Mouse (Mus musculus) midbrain, embryonic 12.5 days (tissue): ENCODE measurements around the gene P2ry13. TPM values are rescaled to one million over a fixed set of nuclear protein-coding genes. Genes with fewer than 3 reads are reported as not detected.
A peak's percentile ranks its signal among the peaks of the same experiment; 100 is the strongest.

Experiments used
- ATAC-seq: fragments of 200-750 bp; cut with Nextera tagmentation; 2 replicates; pipeline ENCODE4 v1.8.0; 2017; ENCODE audit warnings: low read depth, moderate TSS enrichment, moderate library complexity; ENCODE audit not compliant: low FRiP score
- H3K27ac ChIP-seq: fragments of 300-500 bp; sonication (generic); replicated peaks from 2 replicates; pipeline ENCODE4 v1.5.1; 2016; ENCODE audit warnings: mild to moderate bottlenecking
- H3K27me3 ChIP-seq: fragments of 300-500 bp; sonication (generic); 2 replicates; pipeline ENCODE4 v1.6.1; 2016; ENCODE audit warnings: mild to moderate bottlenecking
- H3K36me3 ChIP-seq: fragments of 300-500 bp; sonication (generic); 2 replicates; pipeline ENCODE4 v1.6.1; 2016
- H3K4me1 ChIP-seq: fragments of 300-500 bp; sonication (generic); 2 replicates; pipeline ENCODE4 v1.6.1; 2016
- H3K4me2 ChIP-seq: fragments of 300-500 bp; sonication (generic); replicated peaks from 2 replicates; pipeline ENCODE4 v1.6.1; 2016; ENCODE audit warnings: mild to moderate bottlenecking, moderate library complexity
- H3K4me3 ChIP-seq: fragments of 300-500 bp; sonication (generic); 2 replicates; pipeline ENCODE4 v1.5.1; 2016; ENCODE audit warnings: mild to moderate bottlenecking
- H3K9ac ChIP-seq: fragments of 300-500 bp; sonication (generic); replicated peaks from 2 replicates; pipeline ENCODE4 v1.6.1; 2016; ENCODE audit warnings: mild to moderate bottlenecking, moderate library complexity
- H3K9me3 ChIP-seq: fragments of 300-500 bp; sonication (generic); 2 replicates; pipeline ENCODE4 v1.6.1; 2016; ENCODE audit warnings: mild to moderate bottlenecking
- WGBS: fragments of 180-500 bp; shearing (Covaris S2); methylation state at CpG from one replicate; pipeline ENCODE4 v1.1.7; 2016; 5-methylcytosine and 5-hydroxymethylcytosine counted together
- polyA plus RNA-seq: library from polyadenylated mRNA; unstranded; fragments of >200 nt; fragmentation: Nextera tagmentation; extraction: Ambion mirVana; gene quantifications from 2 replicates; pipeline ENCODE4 v1.2.1, GENCODE M21; 2016

Gene P2ry13
- polyA plus RNA-seq, 1 experiment from 2014 or later = 0.84 TPM

GRCm38 (mm10) chr3:59191674-59192073 lies 19.0 kb downstream of the P2ry13 start:
- Histone ChIP-seq H3K9me3 (no peaks in the 10 kb centered on the region), H3K9ac (no peak overlapping the region), H3K4me1 (no peaks in the 10 kb centered on the region), H3K4me2 (no peak overlapping the region), H3K27me3 (no peaks in the 10 kb centered on the region), H3K36me3 (no peaks in the 10 kb centered on the region), H3K4me3 (no peak overlapping the region), H3K27ac (no peak overlapping the region)
- 95% methylated on average over 6 of the region's 6 CpGs for WGBS
- no peak for ATAC-seq

DNA sequence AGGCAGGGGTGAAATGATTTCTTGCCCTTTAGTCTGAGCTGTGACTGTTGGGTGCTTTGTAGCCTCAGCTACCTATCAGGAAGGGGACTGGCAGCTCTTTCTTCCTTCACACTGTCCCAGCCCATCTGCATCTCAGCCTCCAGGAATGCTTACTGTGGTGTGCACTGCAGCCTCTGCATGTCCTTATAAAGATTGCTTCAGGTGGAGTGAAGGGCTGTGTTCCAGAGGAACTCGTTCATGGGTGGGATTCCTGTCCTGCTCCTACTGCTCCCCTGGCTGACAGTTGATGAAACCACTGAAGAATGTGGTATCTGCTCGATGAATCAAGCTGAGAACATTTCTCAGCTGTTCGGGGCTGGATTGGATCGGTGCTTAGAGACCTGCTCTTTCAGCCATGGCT lies 23.3 kb downstream of the P2ry13 start:
- WGBS = 87% methylated on average over 4 of the region's 4 CpGs
- no peak overlapping the region for H3K4me2 ChIP-seq
- H3K9ac ChIP-seq = no peak overlapping the region
- no peaks in the 10 kb centered on the region for H3K9me3 ChIP-seq
- no peak for ATAC-seq
- H3K4me3 ChIP-seq = no peak overlapping the region
- no peaks in the 10 kb centered on the region for H3K36me3 ChIP-seq
- H3K27me3 ChIP-seq = no peaks in the 10 kb centered on the region
- no peak overlapping the region for H3K27ac ChIP-seq
- H3K4me1 ChIP-seq = 0 out of 2 replicates have a peak, but pooled peaks cover under 1% of the 10 kb centered on the region

GRCm38 (mm10) chr3:59185662-59186061 lies 25.0 kb downstream of the P2ry13 start:
- Histone ChIP-seq H3K4me1 (0 out of 2 replicates have a peak, but pooled peaks cover 4% of the 10 kb centered on the region), H3K4me2 (no peak overlapping the region), H3K9ac (no peak overlapping the region), H3K36me3 (no peaks in the 10 kb centered on the region), H3K27me3 (no peaks in the 10 kb centered on the region), H3K27ac (no peak overlapping the region), H3K4me3 (no peak overlapping the region), H3K9me3 (no peaks in the 10 kb centered on the region)
- ATAC-seq = no peak
- 86% methylated on average over 4 of the region's 4 CpGs for WGBS

DNA sequence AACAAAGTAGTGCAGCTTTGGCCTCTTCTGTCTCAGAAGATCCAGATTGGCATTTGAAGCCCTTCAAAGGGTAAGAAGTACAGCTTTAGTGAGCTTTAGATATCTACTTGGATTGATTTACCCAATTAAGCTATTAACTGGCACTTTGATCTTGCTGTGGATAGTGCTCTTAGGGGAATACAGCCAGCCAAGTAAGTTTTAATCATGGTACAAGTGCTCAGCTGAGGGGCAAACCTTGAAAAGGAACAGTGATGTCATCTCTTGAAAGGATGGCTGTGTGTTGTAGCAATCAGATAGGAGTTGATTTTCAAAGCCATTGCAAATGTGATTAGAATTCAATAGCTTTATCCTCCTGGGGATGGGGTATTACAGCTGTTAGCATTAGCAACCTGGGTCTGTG lies 28.6 kb downstream of the P2ry13 start:
- Histone ChIP-seq H3K27me3 (no peaks in the 10 kb centered on the region), H3K36me3 (no peaks in the 10 kb centered on the region), H3K9me3 (no peaks in the 10 kb centered on the region), H3K9ac (no peak overlapping the region), H3K4me1 (0 out of 2 replicates have a peak, but pooled peaks cover 4% of the 10 kb centered on the region), H3K4me2 (no peak overlapping the region), H3K4me3 (no peak overlapping the region), H3K27ac (no peak overlapping the region)
- peak; percentile 77 for ATAC-seq

GRCm38 (mm10) chr3:59181134-59181533 lies 29.5 kb downstream of the P2ry13 start:
- 74% methylated on average over 5 of the region's 5 CpGs for WGBS
- Histone ChIP-seq H3K27ac (no peak overlapping the region), H3K4me1 (0 out of 2 replicates have a peak, but pooled peaks cover 4% of the 10 kb centered on the region), H3K9ac (no peak overlapping the region), H3K27me3 (no peaks in the 10 kb centered on the region), H3K4me3 (no peak overlapping the region), H3K36me3 (no peaks in the 10 kb centered on the region), H3K4me2 (no peak overlapping the region), H3K9me3 (no peaks in the 10 kb centered on the region)
- no peak; the same call in 1 of the 2 replicates for ATAC-seq

- no peak for ATAC-seq
- Histone ChIP-seq H3K36me3 (no peaks in the 10 kb centered on the region), H3K4me2 (no peak overlapping the region), H3K9ac (no peak overlapping the region), H3K9me3 (no peaks in the 10 kb centered on the region), H3K4me1 (no peaks in the 10 kb centered on the region), H3K27me3 (no peaks in the 10 kb centered on the region), H3K4me3 (no peak overlapping the region), H3K27ac (no peak overlapping the region)
- WGBS = 63% methylated on average over 5 of the region's 5 CpGs
These were observed 33.8 kb downstream of the P2ry13 start for GRCm38 (mm10) chr3:59176871-59177270.

GRCm38 (mm10) chr3:59175234-59175633 lies 35.4 kb downstream of the P2ry13 start:
- Histone ChIP-seq H3K9me3 (no peaks in the 10 kb centered on the region), H3K27ac (no peak overlapping the region), H3K4me3 (no peak overlapping the region), H3K27me3 (no peaks in the 10 kb centered on the region), H3K4me1 (no peaks in the 10 kb centered on the region), H3K36me3 (no peaks in the 10 kb centered on the region), H3K4me2 (no peak overlapping the region), H3K9ac (no peak overlapping the region)
- 46% methylated on average over 5 of the region's 5 CpGs for WGBS
- peak; percentile 60; the same call in 1 of the 2 replicates for ATAC-seq

DNA sequence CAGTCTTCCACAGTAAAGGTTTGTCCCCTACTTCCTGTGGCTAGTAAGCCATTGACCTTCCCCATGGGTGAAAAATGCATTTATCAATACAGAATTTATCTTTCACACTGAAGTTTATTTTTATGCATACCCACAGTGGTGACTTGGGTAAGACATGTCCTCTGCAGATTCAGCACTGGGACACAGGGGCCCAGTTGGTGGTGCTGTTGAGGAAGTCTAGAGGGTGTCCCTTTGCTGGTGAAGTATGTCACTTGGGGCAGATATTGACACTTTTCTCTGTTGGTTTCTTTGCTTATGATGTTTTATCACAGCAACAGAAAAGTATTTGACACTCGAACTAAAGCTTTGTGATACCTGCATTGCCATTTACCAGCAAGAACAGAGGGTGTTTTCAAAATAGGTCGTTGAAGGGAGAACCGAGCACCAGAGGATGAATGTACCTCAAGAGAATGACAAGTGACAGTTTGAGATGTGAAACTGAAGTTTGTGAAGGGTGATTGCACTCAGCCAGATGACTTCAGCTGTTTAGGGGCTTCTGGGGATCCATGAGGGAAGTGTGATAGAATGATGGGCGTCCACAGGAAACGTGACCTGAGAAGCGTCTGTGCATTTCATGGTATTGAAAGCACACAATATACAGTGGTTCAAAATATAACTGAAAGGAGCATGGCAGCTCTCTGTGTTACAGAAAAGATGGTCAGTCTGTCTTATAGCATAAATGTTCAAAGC lies 36.1 kb downstream of the P2ry13 start:
- Histone ChIP-seq H3K27me3 (no peaks in the 10 kb centered on the region), H3K4me3 (no peak overlapping the region), H3K36me3 (no peaks in the 10 kb centered on the region), H3K9me3 (no peaks in the 10 kb centered on the region), H3K27ac (no peak overlapping the region), H3K4me1 (no peaks in the 10 kb centered on the region), H3K9ac (no peak overlapping the region), H3K4me2 (no peak overlapping the region)
- 83% methylated on average over 6 of the region's 6 CpGs for WGBS
- no peak for ATAC-seq

- H3K27me3 ChIP-seq = no peaks in the 10 kb centered on the region
- no peak for ATAC-seq
- no peaks in the 10 kb centered on the region for H3K36me3 ChIP-seq
- no peak overlapping the region for H3K9ac ChIP-seq
- no peaks in the 10 kb centered on the region for H3K9me3 ChIP-seq
- no peak overlapping the region for H3K27ac ChIP-seq
- H3K4me1 ChIP-seq = no peaks in the 10 kb centered on the region
- H3K4me2 ChIP-seq = no peak overlapping the region
- H3K4me3 ChIP-seq = no peak overlapping the region
- 52% methylated on average over 2 of the region's 2 CpGs for WGBS
These were observed 40.6 kb downstream of the P2ry13 start for GRCm38 (mm10) chr3:59169921-59170627.

- Histone ChIP-seq H3K9ac (no peak overlapping the region), H3K27ac (no peak overlapping the region), H3K27me3 (no peaks in the 10 kb centered on the region), H3K4me2 (no peak overlapping the region), H3K4me3 (no peak overlapping the region), H3K4me1 (no peaks in the 10 kb centered on the region), H3K9me3 (no peaks in the 10 kb centered on the region), H3K36me3 (no peaks in the 10 kb centered on the region)
- ATAC-seq = no peak
- WGBS = 88% methylated on average over 4 of the region's 4 CpGs
These were observed 41.5 kb downstream of the P2ry13 start for GRCm38 (mm10) chr3:59169215-59169614.

- Histone ChIP-seq H3K9ac (no peak overlapping the region), H3K9me3 (no peaks in the 10 kb centered on the region), H3K27ac (no peak overlapping the region), H3K4me3 (no peak overlapping the region), H3K27me3 (no peaks in the 10 kb centered on the region), H3K4me2 (no peak overlapping the region), H3K36me3 (no peaks in the 10 kb centered on the region), H3K4me1 (no peaks in the 10 kb centered on the region)
- ATAC-seq = no peak
- WGBS = 85% methylated on average over 6 of the region's 6 CpGs
These were observed 42.2 kb downstream of the P2ry13 start for GRCm38 (mm10) chr3:59168476-59168875.

- Histone ChIP-seq H3K27ac (no peak overlapping the region), H3K9ac (no peak overlapping the region), H3K27me3 (no peaks in the 10 kb centered on the region), H3K4me2 (no peak overlapping the region), H3K9me3 (no peaks in the 10 kb centered on the region), H3K4me3 (no peak overlapping the region), H3K36me3 (no peaks in the 10 kb centered on the region), H3K4me1 (no peaks in the 10 kb centered on the region)
- WGBS = 77% methylated on average over 2 of the region's 2 CpGs
- no peak for ATAC-seq
These were observed 43.1 kb downstream of the P2ry13 start for GRCm38 (mm10) chr3:59167417-59168054.
